Mouse (Mus musculus) small intestine, adult 2 months (tissue): Measurements from ENCODE around the gene Arsb.

Experiments
- CTCF ChIP-seq: fragments of 200-500 bp; IDR thresholded peaks from 2 replicates; pipeline ENCODE4 v1.5.1; 2012; ENCODE audit warnings: low read depth, mild to moderate bottlenecking, control low read depth, inconsistent platforms, low read length, moderate library complexity, mixed read lengths; ENCODE audit not compliant: insufficient replicate concordance, insufficient read length; ENCODE audit errors: extremely low read depth
- POLR2A ChIP-seq: fragments of 200-500 bp; IDR thresholded peaks from 2 replicates; pipeline ENCODE4 v1.6.1; 2012; ENCODE audit warnings: low read depth, mild to moderate bottlenecking, control low read depth, inconsistent platforms, low read length, moderate library complexity

GRCm38 (mm10) chr13:93892101-93892500 lies 120.7 kb downstream of the Arsb start:
- TF ChIP-seq CTCF (no peak), POLR2A (no peak)
